Mouse (Mus musculus): ENCODE data around the gene B3gnt3.

- TF ChIP-seq CTCF (IDR thresholded peaks at IDR 0.05; ENCODE audit: borderline replicate concordance, extremely low read depth, insufficient read depth, insufficient read length) = no peak
- no peak for TF ChIP-seq POLR2A (IDR thresholded peaks at IDR 0.05; ENCODE audit: borderline replicate concordance, extremely low read depth, insufficient read depth, insufficient read length, poor library complexity, severe bottlenecking)
These were observed 39.6 kb upstream of the B3gnt3 start for GRCm38 (mm10) chr8:71741226-71741625.

Data from brain, embryonic 14.5 days (tissue).